In genomic region chr2:11338931-11339839, GRCm38 (mm10) we compare ENCODE assay signal across 7 mouse cellular contexts.
DNase-seq lines count a peak whose midpoint lies in the region; ATAC-seq and TF ChIP-seq lines count a peak whose summit lies in the region.

No protein-coding gene starts in this region.

- no peaks in the 10 kb centered on the region for H3K4me1 ChIP-seq in kidney, embryonic 14.5 days (ENCODE audit: control insufficient read depth, insufficient read depth, low read length)
- H3K4me1 ChIP-seq in intestine, embryonic 16.5 days (ENCODE audit: control insufficient read depth, insufficient read depth, low read length), result no peaks in the 10 kb centered on the region

- no peak for ATAC-seq in kidney, embryonic 14.5 days (ENCODE audit: low FRiP score, low TSS enrichment)
- no peak for ATAC-seq in intestine, embryonic 16.5 days

- TF ChIP-seq POLR2A in brain, embryonic 14.5 days (IDR thresholded peaks at IDR 0.05; ENCODE audit: borderline replicate concordance, extremely low read depth, insufficient read depth, insufficient read length, poor library complexity, severe bottlenecking), result no peak

- 63% methylated on average over 14 of the region's 14 CpGs for WGBS in kidney, embryonic 14.5 days
- 71% methylated on average over 14 of the region's 14 CpGs for WGBS in intestine, embryonic 16.5 days

- no peak for TF ChIP-seq CTCF in brain, embryonic 14.5 days (IDR thresholded peaks at IDR 0.05; ENCODE audit: borderline replicate concordance, extremely low read depth, insufficient read depth, insufficient read length)

- H3K27me3 ChIP-seq in kidney, embryonic 14.5 days (ENCODE audit: control insufficient read depth, insufficient read depth, low read length), result no peaks in the 10 kb centered on the region
- no peaks in the 10 kb centered on the region for H3K27me3 ChIP-seq in intestine, embryonic 16.5 days (replicated peaks; ENCODE audit: control insufficient read depth, insufficient read depth, low read length)

- H3K9ac ChIP-seq in kidney, embryonic 14.5 days (ENCODE audit: low read depth, low read length), result no peak overlapping the region
- no peak overlapping the region for H3K9ac ChIP-seq in intestine, embryonic 16.5 days (ENCODE audit: low read depth, low read length)

- H3K27ac ChIP-seq in kidney, embryonic 14.5 days (ENCODE audit: low read depth, low read length), result no peak overlapping the region
- H3K27ac ChIP-seq in intestine, embryonic 16.5 days (ENCODE audit: low read length), result no peak overlapping the region

- peak; percentile 58 for DNase-seq in kidney, adult 11 months
- peak; percentile 24 for DNase-seq in MN1 (ENCODE audit: low spot score)
- DNase-seq in brain, embryonic 14.5 days (ENCODE audit: low read depth), result peak; percentile 69
- peak; percentile 45 to 56 for DNase-seq in kidney, postnatal 25 days
- DNase-seq in naive thymus-derived CD4-positive, alpha-beta T cell, adult 2 months (ENCODE audit: low read depth), result peak; percentile 83

- no peak overlapping the region for H3K4me3 ChIP-seq in kidney, embryonic 14.5 days (ENCODE audit: low read length)
- H3K4me3 ChIP-seq in intestine, embryonic 16.5 days (ENCODE audit: low read length), result no peak overlapping the region

- no peaks in the 10 kb centered on the region for H3K9me3 ChIP-seq in kidney, embryonic 14.5 days (ENCODE audit: control insufficient read depth, low read length)
- H3K9me3 ChIP-seq in intestine, embryonic 16.5 days (ENCODE audit: control insufficient read depth, low read length), result no peaks in the 10 kb centered on the region

- no peak overlapping the region for H3K4me2 ChIP-seq in kidney, embryonic 14.5 days (replicated peaks; ENCODE audit: low read depth, low read length)
- no peak overlapping the region for H3K4me2 ChIP-seq in intestine, embryonic 16.5 days (ENCODE audit: low read depth, low read length)

- no peaks in the 10 kb centered on the region for H3K36me3 ChIP-seq in kidney, embryonic 14.5 days (ENCODE audit: control insufficient read depth, insufficient read depth, low read length)
- no peaks in the 10 kb centered on the region for H3K36me3 ChIP-seq in intestine, embryonic 16.5 days (ENCODE audit: control insufficient read depth, insufficient read depth, low read length)

Comparison
In these comparisons a context has a peak if more than half of its experiments do, and no peak if none do; other contexts are left out.
1. DNase-seq: peak in every context shown above with its lines; median percentile 83 in naive thymus-derived CD4-positive, alpha-beta T cell, adult 2 months; 69 in brain, embryonic 14.5 days; 58 in kidney, adult 11 months; 50 in kidney, postnatal 25 days; 24 in MN1.